Mouse (Mus musculus): Measurements from ENCODE around the gene Tbx15.

The Tbx15 gene

DNA sequence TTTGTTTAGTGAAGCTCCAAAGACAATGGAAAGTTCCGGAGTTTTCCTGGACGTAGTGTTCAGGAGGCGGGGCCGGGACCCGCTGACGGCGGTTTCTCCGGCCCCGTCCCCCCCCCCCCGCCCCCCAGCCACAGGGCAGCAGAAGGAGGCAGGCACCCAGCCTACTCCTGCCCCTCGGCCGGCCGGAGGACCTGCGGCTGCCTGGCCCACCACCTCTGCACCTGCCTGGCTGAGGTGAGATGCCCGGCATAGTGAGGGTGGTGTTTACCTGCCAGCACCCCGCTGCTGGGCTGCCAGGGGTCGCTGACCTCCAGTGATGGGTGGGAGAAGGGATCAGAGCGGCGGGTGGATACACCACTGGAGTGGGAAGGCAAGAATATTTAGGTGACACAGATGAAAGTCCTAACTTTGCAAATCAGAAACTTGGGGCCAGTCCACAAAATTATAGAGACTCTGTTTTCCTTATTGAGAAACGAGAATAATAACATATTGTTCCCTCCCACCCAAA, at the start of gene Tbx15:
Tbx15 (plus strand) TSS at position 169 of the 508 bp plus-strand sequence.
- DNase-seq: peak; percentile 13

- DNase-seq: no peak
These were observed 46.6 kb upstream of the Tbx15 start for GRCm38 (mm10) chr3:99193576-99193975.

- no peak for DNase-seq
These were observed 36.9 kb upstream of the Tbx15 start for GRCm38 (mm10) chr3:99203331-99203730.

- DNase-seq: no peak
These were observed 31.8 kb upstream of the Tbx15 start for GRCm38 (mm10) chr3:99208416-99208815.

DNA sequence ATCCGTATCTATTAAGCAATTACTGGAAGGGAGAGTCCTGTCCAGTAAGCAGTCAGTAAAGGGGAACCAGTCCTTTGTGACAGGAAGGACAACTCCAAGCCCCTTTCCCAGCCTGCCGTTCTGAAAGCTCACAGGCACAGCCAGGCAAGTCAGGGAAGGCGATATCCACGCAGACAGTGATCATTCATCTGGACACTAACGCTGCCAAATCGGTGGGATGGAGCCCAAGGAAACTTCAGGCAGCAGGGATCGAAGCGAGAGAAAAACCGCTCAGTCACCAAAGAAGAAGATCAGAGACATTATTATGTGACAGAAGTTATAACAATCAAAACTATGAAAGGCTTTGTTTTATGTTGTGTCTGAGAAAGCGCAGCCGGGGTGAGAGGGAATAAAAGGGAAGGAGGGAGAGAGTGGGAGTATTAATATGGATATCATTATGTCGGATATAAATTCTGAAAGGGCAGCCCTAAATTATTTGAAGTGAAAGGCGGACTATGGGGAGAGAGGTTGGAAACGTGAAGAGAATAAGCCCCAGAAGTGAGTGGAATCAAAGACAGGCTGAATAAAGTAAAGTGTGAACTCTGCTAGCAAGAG, 29.0 kb upstream of the Tbx15 start:
- DNase-seq: peak; percentile 29

DNA sequence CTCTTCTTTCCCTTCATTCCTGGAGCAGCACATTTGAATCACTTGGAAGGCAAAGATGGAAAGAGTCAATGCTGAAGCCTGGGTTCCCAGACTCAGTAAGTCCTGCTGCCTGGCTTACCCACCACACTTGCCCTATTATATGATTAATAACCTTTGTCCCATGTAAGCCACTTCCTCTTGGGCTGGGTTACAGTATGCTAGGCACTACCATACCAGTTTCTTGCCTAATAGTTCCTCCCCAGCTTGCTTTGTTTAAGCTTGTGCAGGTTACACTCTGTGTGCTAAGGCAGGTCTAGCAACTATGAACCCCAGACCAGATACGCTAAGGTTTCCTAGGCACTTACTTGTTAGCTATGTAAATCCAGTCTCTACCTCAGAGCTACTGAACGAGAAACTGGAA, 12.4 kb upstream of the Tbx15 start:
- no peak for DNase-seq

DNA sequence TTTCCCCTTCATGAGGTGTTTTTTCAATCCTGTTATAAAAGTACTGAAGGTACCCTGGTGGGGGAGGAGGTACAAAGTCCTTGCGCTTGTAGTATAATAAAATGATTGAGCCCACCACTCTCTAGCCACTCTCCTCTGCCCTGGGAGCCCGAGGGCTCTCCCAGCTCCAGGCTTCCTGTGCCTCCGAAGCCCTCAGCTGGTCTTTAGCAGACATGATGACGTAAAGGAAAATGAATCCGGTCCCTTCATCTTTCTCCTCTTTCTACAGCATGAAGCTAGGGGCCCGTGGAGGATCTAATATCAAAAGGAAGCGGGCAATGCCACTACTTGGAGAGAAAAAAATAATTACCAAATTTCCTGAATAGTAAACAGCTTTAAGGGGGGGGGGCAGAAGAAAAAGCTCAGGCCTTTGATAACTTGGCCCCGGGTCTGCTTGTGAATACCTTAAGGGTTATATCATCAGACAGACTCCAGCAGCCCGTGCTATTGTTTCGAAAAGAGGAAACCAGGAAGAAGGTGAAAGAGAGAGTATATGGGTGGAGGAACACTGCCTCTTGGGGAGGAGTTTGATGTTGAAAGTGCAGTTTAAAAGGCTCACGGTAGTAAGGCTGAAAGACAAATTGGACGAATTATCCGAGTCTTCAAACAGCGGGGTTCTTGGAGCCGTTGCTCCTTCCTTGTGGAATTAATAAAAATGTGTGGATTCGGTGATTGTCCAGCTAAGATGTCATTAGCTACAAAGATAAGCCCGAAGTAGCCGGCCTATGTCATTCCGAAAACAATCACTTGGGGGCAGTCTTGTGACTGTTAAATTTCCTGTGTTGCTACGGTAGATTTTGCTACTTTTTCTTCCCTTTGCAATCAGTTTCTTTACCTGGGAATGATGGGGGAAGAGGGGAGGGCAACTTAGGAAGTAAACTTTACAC, 6.5 kb upstream of the Tbx15 start:
- DNase-seq: peak; percentile 74

GRCm38 (mm10) chr3:99234319-99234869, 5.8 kb upstream of the Tbx15 start:
- peak; percentile 37 for DNase-seq

GRCm38 (mm10) chr3:99235116-99235803, 4.9 kb upstream of the Tbx15 start:
- DNase-seq: peak; percentile 39

DNA sequence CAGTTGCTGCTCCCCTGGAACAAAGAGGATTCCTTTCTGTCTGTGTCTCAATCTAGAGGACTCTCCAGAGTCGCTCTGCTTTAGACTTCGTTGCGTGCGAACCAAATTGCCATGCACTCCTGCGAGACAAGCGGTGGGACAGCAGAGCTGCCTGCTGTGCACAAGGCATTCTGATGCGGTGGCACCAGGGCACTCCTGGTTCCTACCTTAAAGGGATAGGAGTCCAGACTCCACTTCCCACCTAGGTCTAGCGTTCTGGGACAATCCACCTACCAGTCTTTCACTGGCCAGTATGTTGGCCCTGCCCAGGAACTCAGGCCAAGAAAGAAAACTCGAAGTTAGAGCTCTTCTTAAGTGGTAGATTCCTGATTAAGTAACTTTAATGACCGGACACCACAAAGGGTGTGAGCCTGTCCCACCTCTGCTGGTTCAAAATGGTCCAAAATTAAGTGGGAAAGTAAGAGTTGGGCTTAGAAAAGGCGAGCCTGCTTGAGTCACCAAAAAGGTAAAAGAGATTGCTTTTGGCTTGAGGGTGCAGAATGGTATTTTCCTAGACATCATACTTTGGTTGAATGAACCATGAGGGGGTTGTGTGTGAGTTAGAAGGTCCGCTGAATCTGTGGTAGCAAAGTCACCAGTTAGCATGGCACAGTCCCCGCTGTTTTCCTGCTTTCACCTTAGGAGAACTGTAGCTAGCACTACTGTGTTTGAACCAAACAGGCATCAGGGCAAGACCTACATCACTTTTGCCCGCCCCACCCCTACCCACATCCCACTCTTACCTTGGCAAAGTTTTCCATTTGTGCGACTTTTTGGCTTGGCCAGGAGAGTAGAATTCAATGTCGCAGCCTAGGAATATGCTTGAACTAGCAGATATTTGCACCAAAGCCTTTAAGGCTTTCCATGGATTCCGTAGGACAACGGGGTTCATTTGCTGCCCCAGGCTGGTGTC, 4.1 kb upstream of the Tbx15 start:
- DNase-seq: peak; percentile 54

DNA sequence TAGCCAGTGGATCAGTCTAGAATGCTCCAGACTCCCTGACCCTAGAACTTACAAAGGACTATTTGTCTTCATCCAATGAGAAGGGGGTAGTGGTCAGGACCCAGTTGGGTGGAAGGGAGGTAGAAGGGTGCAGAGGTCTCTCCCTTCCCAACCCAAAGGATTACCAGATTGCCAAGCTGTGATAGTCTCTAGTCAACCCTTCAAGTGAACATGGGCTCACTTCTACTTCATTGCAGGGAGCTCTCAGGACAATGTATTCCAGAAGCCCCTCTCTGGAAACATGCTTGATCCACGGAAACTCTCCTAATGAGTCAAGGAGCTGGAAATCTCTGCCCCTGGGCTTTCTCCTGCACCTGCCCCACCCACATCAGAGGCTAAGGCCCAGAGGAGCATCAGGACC, 1.5 kb upstream of the Tbx15 start:
- no peak for DNase-seq

DNA sequence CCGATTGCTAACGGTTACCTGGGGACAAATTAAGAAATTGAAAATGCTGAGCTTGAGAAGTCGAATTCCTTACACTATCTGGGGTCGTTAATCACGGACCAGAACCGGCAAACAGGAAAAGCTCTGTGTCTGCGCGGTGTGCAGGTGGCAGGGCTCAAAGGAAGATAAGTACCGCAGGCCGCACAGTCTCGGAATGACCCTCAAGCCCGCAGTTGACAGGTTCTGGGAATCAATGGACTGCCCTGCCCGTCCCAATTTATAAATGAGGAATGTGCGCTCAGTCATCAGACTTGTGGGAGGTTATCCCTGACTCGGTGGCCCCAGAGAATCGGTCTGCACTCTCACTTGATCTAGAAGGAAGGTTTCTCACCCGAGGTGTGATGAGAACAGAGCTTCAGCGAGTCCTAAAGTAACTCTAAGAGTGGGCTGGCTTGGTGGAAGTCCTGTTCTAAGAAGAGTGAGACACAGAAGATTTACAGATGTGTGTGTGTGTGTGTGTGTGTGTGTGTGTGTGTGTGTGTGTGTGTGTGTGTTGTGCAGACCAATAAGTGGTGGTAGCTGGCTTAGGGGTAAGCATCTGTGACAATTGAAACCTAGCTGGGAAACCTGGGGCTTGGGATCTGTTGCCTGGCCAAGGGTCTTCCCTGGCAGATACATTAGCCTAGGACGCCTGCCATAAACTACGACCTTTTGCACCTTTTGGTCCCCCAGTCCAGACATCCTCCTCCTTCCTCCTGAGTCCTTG, 708 bp upstream of the Tbx15 start:
- DNase-seq: peak; percentile 22

- DNase-seq: peak; percentile 66
These were observed 894 bp downstream of the Tbx15 start for GRCm38 (mm10) chr3:99240811-99241738.

- peak; percentile 35 for DNase-seq
These were observed 2.3 kb downstream of the Tbx15 start for GRCm38 (mm10) chr3:99242481-99242880.

DNA sequence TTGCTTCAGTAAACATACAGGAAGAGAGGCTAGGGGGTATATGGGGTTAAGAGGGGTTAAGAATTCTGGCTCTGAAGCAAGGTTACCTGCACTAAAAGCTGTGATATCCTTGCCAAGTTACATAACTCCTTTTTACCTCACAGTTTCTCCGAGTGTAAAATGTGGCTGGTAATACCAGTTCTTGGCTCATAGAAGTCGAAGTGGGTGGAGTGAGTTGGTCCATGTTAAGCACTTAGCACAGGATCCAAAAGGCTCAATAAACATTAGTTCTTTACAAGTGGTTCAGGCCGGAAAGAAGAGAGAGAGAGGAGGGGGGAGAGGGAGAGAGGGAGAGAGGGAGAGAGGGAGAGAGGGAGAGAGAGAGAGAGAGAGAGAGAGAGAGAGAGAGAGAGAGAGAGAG, 5.2 kb downstream of the Tbx15 start:
- DNase-seq: no peak

GRCm38 (mm10) chr3:99246629-99247028, 6.4 kb downstream of the Tbx15 start:
- DNase-seq: no peak

- peak; percentile 45 for DNase-seq
These were observed 7.4 kb downstream of the Tbx15 start for GRCm38 (mm10) chr3:99247586-99247985.

DNA sequence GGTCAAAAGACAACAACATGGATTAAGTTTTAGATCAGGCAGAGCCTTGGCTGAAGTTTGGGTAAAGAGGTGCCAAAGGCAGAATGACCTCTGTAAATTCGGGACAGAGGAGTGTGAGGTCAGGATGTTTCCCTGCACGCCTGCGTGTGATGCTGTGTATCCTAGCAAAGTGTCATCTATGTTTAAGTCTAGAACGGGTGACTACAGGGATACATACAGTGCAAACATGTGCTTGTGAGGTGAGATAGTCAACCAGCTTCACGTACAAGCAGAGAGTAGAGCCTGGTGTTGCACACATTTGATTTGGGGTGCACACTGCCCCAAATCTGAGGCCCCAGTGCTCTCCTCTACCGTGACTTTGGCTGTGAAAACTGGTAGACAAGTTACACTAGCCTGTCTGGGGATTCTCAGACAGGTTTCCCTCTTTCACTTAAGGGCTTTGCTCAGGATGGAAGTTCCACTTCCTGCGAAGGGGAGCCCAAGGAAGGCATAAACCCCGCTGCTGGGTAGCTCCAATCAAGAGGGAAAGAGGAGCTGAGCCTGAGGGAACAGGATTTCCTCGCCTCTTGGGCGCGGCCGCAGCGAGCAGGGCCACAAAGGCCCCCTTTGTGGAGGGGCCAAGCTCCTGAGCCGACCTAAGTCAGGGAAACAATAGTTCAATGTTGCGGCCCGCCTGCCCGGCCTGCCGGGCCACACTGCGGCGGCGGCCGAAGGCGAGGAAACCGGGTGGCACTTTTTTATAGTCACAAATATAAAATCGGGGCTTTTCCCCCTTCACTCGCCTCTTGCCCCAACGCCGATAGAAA, 8.0 kb downstream of the Tbx15 start:
- DNase-seq: peak; percentile 73

All from embryo, embryonic 11 days (tissue).